Mouse (Mus musculus) neural tube, embryonic 15.5 days (tissue): ENCODE measurements around the gene Zbtb5. TPM values are rescaled to one million over a fixed set of nuclear protein-coding genes. Genes with fewer than 3 reads are reported as not detected.

ENCODE experiments used
- polyA plus RNA-seq: library from polyadenylated mRNA; unstranded; fragments of >200 nt; fragmentation: Nextera tagmentation; extraction: Ambion mirVana; gene quantifications from 2 replicates; pipeline ENCODE4 v1.2.1, GENCODE M21; 2015

Zbtb5 gene
- polyA plus RNA-seq, 1 experiment from 2014 or later: 34.2 TPM

Other genes with a start within 250 kb of the Zbtb5 start
- gene Grhpr, start 31.0 kb downstream of the Zbtb5 start, polyA plus RNA-seq: 33.9 and 41.7 TPM in 2 replicates
- 35.7 and 38.9 TPM in 2 replicates for gene Polr1e, start 6.2 kb upstream of the Zbtb5 start, polyA plus RNA-seq
- gene Fbxo10, start 72.2 kb upstream of the Zbtb5 start, polyA plus RNA-seq: 17.3 and 19.2 TPM in 2 replicates
- gene Tomm5, start 95.7 kb upstream of the Zbtb5 start, polyA plus RNA-seq: 173 and 206 TPM in 2 replicates
- gene Frmpd1, start 172.5 kb upstream of the Zbtb5 start, polyA plus RNA-seq: 2.9 and 3.1 TPM in 2 replicates